In genomic region chr11:55164723-55165122, GRCm38 (mm10) we compare ENCODE assay signal across 9 mouse cellular contexts. TPM values are rescaled to one million over a fixed set of nuclear protein-coding genes. Genes with fewer than 3 reads are reported as not detected.
A peak's percentile ranks its signal among the peaks of the same experiment; 100 is the strongest.
DNase-seq lines count a peak whose midpoint lies in the region; ATAC-seq and TF ChIP-seq lines count a peak whose summit lies in the region.
"Had no signal": no experiment of that assay in that cellular context is flagged by ENCODE, and none has a peak within 500 bp of the region (broad histone marks: within the 10 kb centered on the region; RNA-seq: fewer than 3 reads in every experiment).

No protein-coding gene starts in this region.

- no peak overlapping the region for H3K9ac ChIP-seq in liver, embryonic 11.5 days (ENCODE audit: low read depth, low read length)
- H3K9ac ChIP-seq: hindbrain, embryonic 15.5 days; neural tube, embryonic 13.5 days had no signal

- H3K4me1 ChIP-seq in liver, embryonic 11.5 days (replicated peaks; ENCODE audit: control insufficient read depth, insufficient read depth, low read length): no peaks in the 10 kb centered on the region
- H3K4me1 ChIP-seq: hindbrain, embryonic 15.5 days; neural tube, embryonic 13.5 days had no signal

- 33% methylated on average over 3 of the region's 3 CpGs for whole genome bisulfite sequencing in liver, embryonic 11.5 days

- no peak for ATAC-seq in liver, embryonic 11.5 days (replicated peaks; ENCODE audit: low FRiP score)
- ATAC-seq in Patski: no peak
- ATAC-seq in megakaryocyte progenitor cell, adult 5-6 weeks (replicated peaks; ENCODE audit: poor library complexity): peak; percentile 81

- H3K4me2 ChIP-seq in liver, embryonic 11.5 days: no peak overlapping the region
- H3K4me2 ChIP-seq: hindbrain, embryonic 15.5 days; neural tube, embryonic 13.5 days had no signal

- peak; percentile 48 for DNase-seq in liver
- no peak for DNase-seq in liver, embryonic 11.5 days (ENCODE audit: low spot score)
- DNase-seq in Patski (ENCODE audit: low read depth, low spot score): no peak
- peak; percentile 48 for DNase-seq in cerebellum, adult 9-10 months
- DNase-seq in kidney, postnatal 36 days: peak; percentile 8 to 57
- peak; percentile 31 for DNase-seq in testis, postnatal 14 days (ENCODE audit: low spot score)

- no peaks in the 10 kb centered on the region for H3K27me3 ChIP-seq in liver, embryonic 11.5 days (replicated peaks; ENCODE audit: control insufficient read depth, insufficient read depth, low read length)
- peaks cover 21% of the 10 kb centered on the region for H3K27me3 ChIP-seq in Patski
- H3K27me3 ChIP-seq: hindbrain, embryonic 15.5 days; neural tube, embryonic 13.5 days had no signal

- CTCF ChIA-PET in Patski (lab: Charles Lee): interaction anchor here (1.0 kb wide), 1 partner anchor 10 kb away, joined by 3 read pairs; no protein-coding TSS in a partner anchor

- H3K4me3 ChIP-seq in liver, embryonic 11.5 days (ENCODE audit: low read depth, low read length): no peak overlapping the region
- H3K4me3 ChIP-seq: hindbrain, embryonic 15.5 days; neural tube, embryonic 13.5 days had no signal

- no peak overlapping the region for H3K27ac ChIP-seq in liver, embryonic 11.5 days (ENCODE audit: low read depth, low read length)
- H3K27ac ChIP-seq: hindbrain, embryonic 15.5 days; neural tube, embryonic 13.5 days had no signal

- no peaks in the 10 kb centered on the region for H3K36me3 ChIP-seq in liver, embryonic 11.5 days (ENCODE audit: control insufficient read depth, insufficient read depth, low read length)
- H3K36me3 ChIP-seq: hindbrain, embryonic 15.5 days; neural tube, embryonic 13.5 days had no signal

- TF ChIP-seq CTCF in Patski (IDR thresholded peaks at IDR 0.05): peak; percentile 85

- POLR2A ChIA-PET in Patski (lab: Charles Lee): no interaction called here

- no peaks in the 10 kb centered on the region for H3K9me3 ChIP-seq in liver, embryonic 11.5 days (ENCODE audit: control insufficient read depth, low read length)
- H3K9me3 ChIP-seq: hindbrain, embryonic 15.5 days; neural tube, embryonic 13.5 days had no signal

- in situ Hi-C loops in Patski (cut with MboI; ENCODE audit: low pct_unique_long_range_greater_than_20kb): no loop called here

RNA-seq across cellular contexts. Expression of gene Slc36a3, which starts 13.2 kb away (rescaled TPM):
- not detected in 2 replicates for polyA plus RNA-seq in liver, embryonic 11.5 days (2014; fragmentation: Nextera tagmentation; extraction: Ambion mirVana)
- not detected for polyA plus RNA-seq in Patski (2021)
- total RNA-seq in megakaryocyte progenitor cell, adult 5-6 weeks (2015): not detected in 2 replicates
- 0.14 TPM in 1 of 2 replicates, not detected in the other for total RNA-seq in megakaryocyte progenitor cell, adult 5-6 weeks (2017)
- polyA plus RNA-seq: hindbrain, embryonic 15.5 days; neural tube, embryonic 13.5 days had no signal

RNA-seq across cellular contexts. Expression of gene Slc36a2, which starts 20.2 kb away (rescaled TPM):
- 5.5 and 5.8 TPM in 2 replicates for polyA plus RNA-seq in liver, embryonic 11.5 days (2014; fragmentation: Nextera tagmentation; extraction: Ambion mirVana)
- 0.12 TPM for polyA plus RNA-seq in Patski (2021)
- 3.1 and 4.7 TPM in 2 replicates for total RNA-seq in megakaryocyte progenitor cell, adult 5-6 weeks (2015)
- 1.7 and 2.6 TPM in 2 replicates for total RNA-seq in megakaryocyte progenitor cell, adult 5-6 weeks (2017)

RNA-seq across cellular contexts. Expression of gene Slc36a1, which starts 39.4 kb away (rescaled TPM):
- polyA plus RNA-seq in liver, embryonic 11.5 days (2014; fragmentation: Nextera tagmentation; extraction: Ambion mirVana): 2.0 and 2.9 TPM in 2 replicates
- 17.5 TPM for polyA plus RNA-seq in Patski (2021)
- 24.6 and 25.4 TPM in 2 replicates for total RNA-seq in megakaryocyte progenitor cell, adult 5-6 weeks (2015)
- 10.7 and 12.4 TPM in 2 replicates for total RNA-seq in megakaryocyte progenitor cell, adult 5-6 weeks (2017)

Comparison
In these comparisons a context has a peak if more than half of its experiments do, and no peak if none do; other contexts are left out.
1. DNase-seq: peak in liver (single experiment), cerebellum, adult 9-10 months (single experiment), kidney, postnatal 36 days (2 of 2) and testis, postnatal 14 days (single experiment); none in liver, embryonic 11.5 days (single experiment) and Patski (single experiment).